Mouse (Mus musculus): ENCODE measurements around the gene Adamts13. TPM values are rescaled to one million over a fixed set of nuclear protein-coding genes. Genes with fewer than 3 reads are reported as not detected.
A peak's percentile ranks its signal among the peaks of the same experiment; 100 is the strongest.

The Adamts13 gene
- 0.22 and 0.38 TPM in 2 replicates for polyA plus RNA-seq (2015; fragmentation: Nextera tagmentation; extraction: Ambion mirVana)

DNA sequence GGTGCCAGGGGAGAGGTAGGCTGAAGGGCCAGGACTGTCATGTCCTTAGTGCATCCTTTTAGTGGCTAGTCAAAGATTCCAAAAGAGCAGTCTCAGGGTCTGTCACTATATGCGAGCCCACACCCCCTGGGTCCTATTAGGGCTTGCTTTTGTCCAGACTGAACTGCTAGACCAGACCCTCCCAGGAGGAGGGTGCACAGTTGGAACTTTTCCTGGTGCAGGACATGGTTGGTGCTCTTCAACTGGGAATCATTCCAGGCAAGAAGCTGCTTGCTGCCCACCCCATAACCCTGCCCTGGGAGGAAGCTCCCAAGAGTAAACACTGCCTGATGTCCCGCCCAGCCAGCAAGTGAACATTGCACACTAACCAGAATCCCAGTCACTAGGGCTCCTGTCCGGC lies at the start of gene Adamts13:
Gene Adamts13, plus strand, starts transcription at position 301 of the 400 bp plus-strand sequence.
- ATAC-seq (replicated peaks), result no peak
- Histone ChIP-seq H3K36me3 (no peaks in the 10 kb centered on the region), H3K9ac (replicated peaks) (no peak within 1 kb of the TSS), H3K9me3 (no peaks in the 10 kb centered on the region), H3K4me2 (replicated peaks) (no peak within 1 kb of the TSS), H3K4me3 (no peak within 1 kb of the TSS), H3K27ac (replicated peaks) (no peak within 1 kb of the TSS), H3K4me1 (no peaks in the 10 kb centered on the region), H3K27me3 (no peaks in the 10 kb centered on the region)
- WGBS, result 71% methylated on average over 3 of the region's 3 CpGs

DNA sequence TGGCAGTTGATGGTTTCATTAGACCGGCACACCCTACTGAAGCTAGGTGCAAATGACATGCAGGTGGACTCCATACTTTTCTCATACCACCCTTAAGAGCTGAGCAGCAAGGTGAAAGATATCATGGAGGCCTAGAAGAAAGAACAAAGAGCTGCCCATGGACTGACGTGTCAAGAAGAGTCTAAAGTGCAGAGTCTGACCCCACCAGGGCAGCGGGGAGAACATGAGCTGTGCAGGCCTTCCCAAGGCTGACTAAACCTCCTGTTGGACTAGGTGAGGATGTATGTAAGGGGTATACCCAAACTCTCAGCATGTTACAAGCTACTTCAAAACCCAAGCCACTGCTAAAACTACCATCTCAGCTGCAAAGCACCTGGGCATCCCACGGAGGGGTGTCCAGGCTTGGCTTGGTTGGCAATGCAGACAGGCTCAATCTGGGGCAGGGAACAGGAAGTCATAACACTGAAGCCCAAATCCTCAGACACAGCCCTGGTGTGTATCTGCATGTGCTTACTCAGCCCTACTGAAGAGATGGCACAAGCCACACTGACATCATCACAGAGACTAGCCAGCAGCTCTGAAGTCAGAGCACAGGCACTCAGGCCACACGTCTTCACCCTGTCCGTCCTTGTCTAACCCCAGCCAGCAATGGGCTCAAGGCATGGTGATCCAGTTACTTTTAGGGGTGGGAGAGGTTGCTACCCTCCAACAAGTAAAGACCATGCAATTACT lies 45.3 kb upstream of the Adamts13 start:
- ATAC-seq (replicated peaks), result no peak
- H3K4me3 ChIP-seq, result no peak overlapping the region
- 93% methylated on average over 6 of the region's 6 CpGs for WGBS
- peaks cover 27% of the 10 kb centered on the region for H3K4me1 ChIP-seq
- H3K27ac ChIP-seq (replicated peaks), result no peak overlapping the region
- no peaks in the 10 kb centered on the region for H3K9me3 ChIP-seq
- H3K36me3 ChIP-seq, result peaks cover 43% of the 10 kb centered on the region
- H3K27me3 ChIP-seq, result no peaks in the 10 kb centered on the region
- no peak overlapping the region for H3K9ac ChIP-seq (replicated peaks)
- H3K4me2 ChIP-seq (replicated peaks), result no peak overlapping the region

DNA sequence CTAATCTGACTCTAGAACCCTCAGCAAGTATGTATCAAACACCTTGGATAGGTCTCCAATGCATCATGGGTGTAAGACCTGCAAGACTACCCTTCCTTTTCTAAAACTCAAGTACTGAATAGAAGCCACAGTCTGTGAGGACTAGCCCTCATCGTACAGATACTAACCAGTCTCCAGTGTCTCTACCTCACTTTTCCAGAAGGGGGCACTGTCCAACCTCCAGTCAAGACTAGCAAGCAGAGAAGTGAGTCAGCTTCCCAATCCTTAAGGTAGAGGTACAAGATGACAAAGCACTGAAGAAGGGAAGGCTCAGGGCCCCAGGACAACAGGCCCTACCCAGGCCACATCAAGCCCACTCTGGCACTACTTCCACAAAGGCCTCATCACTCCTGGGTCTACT lies 42.8 kb upstream of the Adamts13 start:
- Histone ChIP-seq H3K27ac (replicated peaks) (no peak overlapping the region), H3K4me1 (peaks cover 27% of the 10 kb centered on the region), H3K9me3 (no peaks in the 10 kb centered on the region), H3K4me3 (no peak overlapping the region), H3K4me2 (replicated peaks) (no peak overlapping the region), H3K9ac (replicated peaks) (no peak overlapping the region), H3K27me3 (no peaks in the 10 kb centered on the region), H3K36me3 (peaks cover 19% of the 10 kb centered on the region)
- WGBS, result 33% methylated on average over 1 of the region's 1 CpGs
- ATAC-seq (replicated peaks), result no peak

DNA sequence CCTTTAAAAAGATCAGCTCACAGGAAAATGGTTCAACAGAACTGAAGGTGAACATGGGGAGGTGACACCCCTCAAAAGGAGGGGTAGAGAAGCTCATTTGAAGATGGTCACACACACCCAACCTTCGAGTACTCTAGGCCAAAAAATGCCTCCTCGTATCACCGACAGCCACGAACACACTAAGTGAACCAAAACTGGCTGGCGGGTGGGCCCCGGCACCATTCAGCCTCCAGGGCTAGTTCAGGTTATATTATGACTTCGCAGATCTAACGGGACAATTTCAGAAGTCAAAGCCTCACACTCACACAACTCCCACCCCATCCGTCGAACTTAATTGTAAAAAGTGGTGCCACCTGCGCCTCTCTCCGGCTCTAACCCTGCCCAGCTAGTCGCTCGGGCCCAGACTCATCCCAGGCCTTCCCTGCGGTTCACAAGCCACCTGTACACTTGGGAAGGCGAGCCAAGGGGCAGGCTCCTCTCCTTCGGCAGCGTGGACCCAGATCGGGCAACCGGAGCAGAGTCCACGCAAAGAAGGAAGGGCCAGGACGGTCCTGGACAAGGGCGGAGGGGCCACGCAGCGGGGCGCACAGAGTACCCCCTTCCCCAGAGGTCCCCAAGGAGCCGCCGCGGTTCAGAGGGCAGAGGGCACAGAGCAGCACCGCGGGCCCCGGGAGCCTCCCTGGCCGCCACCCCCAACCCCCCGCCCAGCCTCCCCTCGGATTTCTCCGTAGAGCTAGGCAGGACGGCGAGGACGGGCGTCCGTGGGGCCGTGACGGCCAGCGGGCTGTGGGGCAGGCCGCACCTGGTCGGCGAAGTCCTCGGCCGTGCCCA lies 40.5 kb upstream of the Adamts13 start:
- Histone ChIP-seq H3K36me3 (0 out of 2 replicates have a peak, but pooled peaks cover 6% of the 10 kb centered on the region), H3K4me1 (peaks cover 27% of the 10 kb centered on the region), H3K4me2 (replicated peaks) (peak overlapping the region; percentile 66), H3K9me3 (no peaks in the 10 kb centered on the region), H3K9ac (replicated peaks) (peak overlapping the region; percentile 97), H3K27ac (replicated peaks) (peak overlapping the region; percentile 73), H3K27me3 (no peaks in the 10 kb centered on the region), H3K4me3 (peak overlapping the region; percentile 91)
- ATAC-seq (replicated peaks), result peak; percentile 54
- WGBS, result under 1% methylated on average over 46 of the region's 49 CpGs

DNA sequence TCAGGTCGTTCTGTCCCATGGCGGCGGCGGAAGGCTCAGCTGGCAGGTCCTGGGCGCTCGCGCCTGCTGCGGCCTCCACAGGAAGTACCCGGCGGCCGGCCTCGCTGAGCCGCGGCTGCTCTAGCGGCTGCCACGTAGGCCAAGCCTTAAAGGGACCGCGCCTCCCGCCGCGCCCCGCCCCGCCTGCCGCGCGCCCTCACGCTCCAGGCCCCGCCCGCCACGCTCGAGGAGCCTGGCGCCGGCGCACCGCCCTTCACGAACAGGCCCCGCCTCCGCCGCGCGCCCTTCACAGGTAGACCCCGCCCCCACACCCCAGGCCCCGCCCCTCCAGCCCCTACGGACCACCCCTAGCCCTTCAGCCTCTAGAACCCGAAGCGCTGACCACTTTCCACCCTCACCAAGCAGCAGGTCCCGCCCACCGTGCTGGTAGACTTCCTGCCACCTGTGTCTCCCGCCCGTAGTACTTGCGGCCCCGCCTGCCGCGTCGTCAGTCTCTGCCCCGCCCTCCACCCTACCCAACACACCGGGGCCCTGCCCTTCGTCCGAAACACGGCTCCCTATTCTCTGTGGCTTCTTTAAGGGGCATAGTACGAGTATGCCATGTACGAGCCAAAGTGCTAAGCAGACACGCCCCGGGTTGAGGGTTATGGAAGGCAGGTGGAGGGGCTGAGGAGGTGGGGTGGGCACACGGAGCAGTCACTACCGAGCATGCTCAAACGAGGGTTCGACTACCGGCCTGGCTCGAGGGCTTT lies 39.7 kb upstream of the Adamts13 start, which contains the start of the genes Surf4 and Stkld1:
Gene Surf4, minus strand, starts transcription at position 625 of the 752 bp plus-strand sequence.
Gene Stkld1, plus strand, starts transcription at position 744 of the 752 bp plus-strand sequence.
- no peaks in the 10 kb centered on the region for H3K27me3 ChIP-seq
- peak within 1 kb of the TSS; percentile 66 for H3K4me2 ChIP-seq (replicated peaks)
- peak within 1 kb of the TSS; percentile 73 for H3K27ac ChIP-seq (replicated peaks)
- 0 out of 2 replicates have a peak, but pooled peaks cover 6% of the 10 kb centered on the region for H3K36me3 ChIP-seq
- H3K9me3 ChIP-seq, result no peaks in the 10 kb centered on the region
- peak; percentile 95 for ATAC-seq (replicated peaks)
- H3K9ac ChIP-seq (replicated peaks), result peak within 1 kb of the TSS; percentile 97
- under 1% methylated on average over 64 of the region's 70 CpGs for WGBS
- peak within 1 kb of the TSS; percentile 91 for H3K4me3 ChIP-seq
- H3K4me1 ChIP-seq, result peaks cover 27% of the 10 kb centered on the region

DNA sequence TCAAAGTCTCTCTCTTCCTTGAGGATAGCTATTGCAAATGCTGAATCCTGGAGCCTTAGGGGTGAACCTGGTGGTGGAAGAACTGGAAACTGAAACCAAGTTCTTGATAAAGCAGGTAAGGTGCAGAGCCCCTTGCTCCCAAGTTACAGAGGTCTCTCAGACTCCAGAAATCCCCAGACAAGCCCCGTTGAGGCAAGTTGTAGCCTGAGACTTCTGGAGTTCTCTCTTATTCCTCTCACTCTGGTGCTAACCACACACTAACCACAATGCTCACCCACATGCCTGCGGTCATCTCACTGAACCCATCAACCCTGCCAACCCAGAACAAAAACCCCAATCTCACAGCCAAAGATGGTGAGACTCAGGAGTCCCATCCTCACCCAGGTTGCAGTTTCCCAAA lies 37.9 kb upstream of the Adamts13 start:
- Histone ChIP-seq H3K4me3 (no peak overlapping the region), H3K4me1 (peaks cover 25% of the 10 kb centered on the region), H3K9me3 (no peaks in the 10 kb centered on the region), H3K27me3 (no peaks in the 10 kb centered on the region), H3K36me3 (no peaks in the 10 kb centered on the region), H3K9ac (replicated peaks) (no peak overlapping the region), H3K4me2 (replicated peaks) (no peak overlapping the region), H3K27ac (replicated peaks) (no peak overlapping the region)
- WGBS, result 98% methylated on average over 2 of the region's 2 CpGs
- no peak for ATAC-seq (replicated peaks)

DNA sequence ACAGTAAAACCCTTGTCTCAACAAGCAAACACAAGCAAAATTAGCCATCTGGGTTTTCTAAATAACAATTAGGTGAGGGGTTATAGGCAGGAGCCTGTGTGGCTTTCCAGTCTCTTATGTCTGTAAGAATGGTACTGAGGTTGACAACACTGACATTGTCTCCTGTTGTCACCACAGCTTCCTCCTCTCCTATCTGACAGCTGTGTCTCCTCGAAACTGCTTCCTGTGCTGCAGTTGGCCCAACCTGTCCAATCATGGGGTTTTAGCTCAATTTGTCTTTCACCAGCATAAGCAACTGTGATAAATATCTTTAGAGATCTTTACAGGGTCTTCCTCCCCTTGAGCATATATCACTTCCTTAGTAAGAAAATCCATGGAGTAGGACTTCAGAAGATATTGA lies 36.8 kb upstream of the Adamts13 start:
- Histone ChIP-seq H3K9me3 (no peaks in the 10 kb centered on the region), H3K9ac (replicated peaks) (no peak overlapping the region), H3K36me3 (no peaks in the 10 kb centered on the region), H3K4me1 (peaks cover 13% of the 10 kb centered on the region), H3K27ac (replicated peaks) (no peak overlapping the region), H3K4me2 (replicated peaks) (no peak overlapping the region), H3K27me3 (no peaks in the 10 kb centered on the region), H3K4me3 (no peak overlapping the region)
- 76% methylated on average over 1 of the region's 1 CpGs for WGBS
- ATAC-seq (replicated peaks), result no peak

DNA sequence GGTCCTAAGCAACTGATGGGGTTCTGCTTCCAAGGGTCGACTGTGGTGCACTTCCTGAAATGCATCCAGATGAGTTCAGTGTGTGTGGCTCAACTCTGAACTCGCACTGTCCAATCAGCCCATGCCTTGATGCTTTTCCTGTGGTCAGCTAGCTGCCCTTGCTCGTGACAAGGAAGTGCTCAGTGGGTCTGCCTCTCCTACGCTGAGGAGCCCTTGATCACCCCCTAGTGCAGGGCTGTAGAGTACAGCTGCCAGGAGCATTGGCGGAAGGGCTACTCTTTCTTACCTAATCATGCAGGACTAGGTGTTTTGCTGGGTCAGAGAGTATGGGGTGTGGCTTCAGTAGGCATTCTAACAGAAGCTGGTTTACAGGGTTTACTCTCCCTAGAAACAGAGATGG lies 31.7 kb upstream of the Adamts13 start:
- Histone ChIP-seq H3K4me2 (replicated peaks) (no peak overlapping the region), H3K36me3 (no peaks in the 10 kb centered on the region), H3K9me3 (no peaks in the 10 kb centered on the region), H3K4me1 (no peaks in the 10 kb centered on the region), H3K4me3 (no peak overlapping the region), H3K27ac (replicated peaks) (no peak overlapping the region), H3K9ac (replicated peaks) (no peak overlapping the region), H3K27me3 (no peaks in the 10 kb centered on the region)
- 47% methylated on average over 5 of the region's 5 CpGs for WGBS
- ATAC-seq (replicated peaks), result no peak

DNA sequence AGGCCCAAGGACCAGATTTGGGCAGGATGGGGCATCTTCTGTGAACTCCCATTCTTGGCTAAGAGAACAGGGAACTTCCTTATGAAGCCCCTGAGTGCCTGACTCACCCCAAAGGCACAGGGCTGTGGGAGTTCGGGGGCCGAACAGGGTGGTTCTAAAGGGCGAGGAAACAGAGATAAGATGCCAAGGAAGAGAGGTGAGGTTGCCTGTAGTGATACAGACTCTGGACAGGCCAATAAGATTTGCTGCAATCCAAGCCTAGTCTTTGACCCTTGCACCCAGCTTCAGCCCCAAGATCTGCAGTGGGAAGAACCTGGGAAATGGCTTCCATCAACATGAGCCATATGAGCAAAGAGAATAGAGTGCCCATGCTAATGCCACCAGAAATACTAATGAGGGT lies 30.0 kb upstream of the Adamts13 start:
- no peaks in the 10 kb centered on the region for H3K27me3 ChIP-seq
- ATAC-seq (replicated peaks), result no peak
- no peak overlapping the region for H3K4me3 ChIP-seq
- no peak overlapping the region for H3K4me2 ChIP-seq (replicated peaks)
- H3K9me3 ChIP-seq, result no peaks in the 10 kb centered on the region
- H3K9ac ChIP-seq (replicated peaks), result no peak overlapping the region
- 89% methylated on average over 3 of the region's 3 CpGs for WGBS
- no peaks in the 10 kb centered on the region for H3K36me3 ChIP-seq
- no peaks in the 10 kb centered on the region for H3K4me1 ChIP-seq
- H3K27ac ChIP-seq (replicated peaks), result no peak overlapping the region

DNA sequence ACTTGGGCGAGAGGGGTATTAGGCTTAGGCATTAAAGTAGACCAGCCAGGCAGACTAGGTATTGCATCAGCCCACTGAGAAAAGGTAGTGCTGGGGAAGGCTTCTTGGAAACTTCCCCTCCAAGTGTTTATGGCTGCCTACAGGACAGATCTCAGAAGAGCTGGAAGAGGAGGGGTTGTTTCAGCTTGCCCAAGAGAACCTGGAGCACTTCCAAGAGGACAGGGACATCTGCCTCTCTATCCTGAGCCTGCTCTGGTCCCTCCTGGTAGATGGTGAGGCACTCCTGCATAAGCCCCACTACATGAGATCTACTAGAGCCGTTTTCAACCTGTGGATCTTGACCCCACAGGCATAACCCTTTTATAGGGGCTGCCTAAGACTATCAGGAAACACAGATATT lies 22.8 kb upstream of the Adamts13 start:
- Histone ChIP-seq H3K4me1 (no peaks in the 10 kb centered on the region), H3K4me2 (replicated peaks) (no peak overlapping the region), H3K9ac (replicated peaks) (no peak overlapping the region), H3K36me3 (peaks cover 40% of the 10 kb centered on the region), H3K27me3 (no peaks in the 10 kb centered on the region), H3K4me3 (no peak overlapping the region), H3K27ac (replicated peaks) (no peak overlapping the region), H3K9me3 (no peaks in the 10 kb centered on the region)
- ATAC-seq (replicated peaks), result no peak
- WGBS, result 88% methylated on average over 2 of the region's 2 CpGs

DNA sequence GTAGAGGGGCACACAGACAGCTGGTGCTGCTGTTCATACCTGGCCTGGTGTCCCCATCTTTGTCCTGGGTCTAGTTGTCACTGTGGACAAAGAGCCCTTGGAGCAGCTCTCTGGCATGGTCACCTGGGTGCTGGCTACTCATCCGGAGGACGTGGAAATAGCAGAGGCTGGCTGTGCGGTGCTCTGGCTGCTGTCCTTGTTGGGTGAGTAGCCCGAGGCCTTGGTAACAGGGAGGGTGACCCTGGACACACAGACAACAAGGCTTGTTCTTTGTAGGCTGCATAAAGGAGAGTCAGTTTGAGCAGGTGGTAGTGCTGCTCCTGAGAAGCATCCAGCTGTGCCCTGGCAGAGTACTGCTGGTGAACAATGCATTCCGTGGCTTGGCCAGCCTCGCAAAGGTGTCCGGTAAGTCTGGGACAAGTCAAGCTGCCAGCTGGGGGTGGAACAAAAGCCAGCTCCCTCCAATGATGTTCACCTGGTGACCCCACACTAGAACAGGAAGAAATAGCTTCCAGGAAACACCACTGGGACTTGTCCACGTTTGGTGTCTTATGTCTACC lies 21.8 kb upstream of the Adamts13 start:
- no peak overlapping the region for H3K27ac ChIP-seq (replicated peaks)
- H3K9ac ChIP-seq (replicated peaks), result no peak overlapping the region
- H3K27me3 ChIP-seq, result no peaks in the 10 kb centered on the region
- no peak overlapping the region for H3K4me3 ChIP-seq
- no peaks in the 10 kb centered on the region for H3K9me3 ChIP-seq
- ATAC-seq (replicated peaks), result no peak
- H3K4me2 ChIP-seq (replicated peaks), result no peak overlapping the region
- 92% methylated on average over 8 of the region's 8 CpGs for WGBS
- H3K36me3 ChIP-seq, result peaks cover 50% of the 10 kb centered on the region
- no peaks in the 10 kb centered on the region for H3K4me1 ChIP-seq
